Mouse (Mus musculus) midbrain, embryonic 12.5 days (tissue): ENCODE data around the gene Trappc2. TPM values are rescaled to one million over a fixed set of nuclear protein-coding genes. Genes with fewer than 3 reads are reported as not detected.
A peak's percentile ranks its signal among the peaks of the same experiment; 100 is the strongest.

ENCODE experiments used
- ATAC-seq: fragments of 200-750 bp; cut with Nextera tagmentation; 2 replicates; pipeline ENCODE4 v1.8.0; 2017; ENCODE audit warnings: low read depth, moderate TSS enrichment, moderate library complexity; ENCODE audit not compliant: low FRiP score
- H3K27ac ChIP-seq: fragments of 300-500 bp; sonication (generic); replicated peaks from 2 replicates; pipeline ENCODE4 v1.5.1; 2016; ENCODE audit warnings: mild to moderate bottlenecking
- H3K27me3 ChIP-seq: fragments of 300-500 bp; sonication (generic); 2 replicates; pipeline ENCODE4 v1.6.1; 2016; ENCODE audit warnings: mild to moderate bottlenecking
- H3K36me3 ChIP-seq: fragments of 300-500 bp; sonication (generic); 2 replicates; pipeline ENCODE4 v1.6.1; 2016
- H3K4me1 ChIP-seq: fragments of 300-500 bp; sonication (generic); 2 replicates; pipeline ENCODE4 v1.6.1; 2016
- H3K4me2 ChIP-seq: fragments of 300-500 bp; sonication (generic); replicated peaks from 2 replicates; pipeline ENCODE4 v1.6.1; 2016; ENCODE audit warnings: mild to moderate bottlenecking, moderate library complexity
- H3K4me3 ChIP-seq: fragments of 300-500 bp; sonication (generic); 2 replicates; pipeline ENCODE4 v1.5.1; 2016; ENCODE audit warnings: mild to moderate bottlenecking
- H3K9ac ChIP-seq: fragments of 300-500 bp; sonication (generic); replicated peaks from 2 replicates; pipeline ENCODE4 v1.6.1; 2016; ENCODE audit warnings: mild to moderate bottlenecking, moderate library complexity
- H3K9me3 ChIP-seq: fragments of 300-500 bp; sonication (generic); 2 replicates; pipeline ENCODE4 v1.6.1; 2016; ENCODE audit warnings: mild to moderate bottlenecking
- WGBS: fragments of 180-500 bp; shearing (Covaris S2); methylation state at CpG from one replicate; pipeline ENCODE4 v1.1.7; 2016; 5-methylcytosine and 5-hydroxymethylcytosine counted together
- polyA plus RNA-seq: library from polyadenylated mRNA; unstranded; fragments of >200 nt; fragmentation: Nextera tagmentation; extraction: Ambion mirVana; gene quantifications from 2 replicates; pipeline ENCODE4 v1.2.1, GENCODE M21; 2016

Trappc2 gene
- polyA plus RNA-seq, result 56.5 and 56.8 TPM in 2 replicates

- WGBS, result 15% methylated on average over 29 of the region's 36 CpGs
- H3K9me3 ChIP-seq, result no peaks in the 10 kb centered on the region
- H3K27ac ChIP-seq, result peak within 1 kb of the TSS; percentile 86
- peak within 1 kb of the TSS; percentile 60 for H3K4me2 ChIP-seq
- H3K36me3 ChIP-seq, result no peaks in the 10 kb centered on the region
- 0 out of 2 replicates have a peak, but pooled peaks cover 3% of the 10 kb centered on the region for H3K4me1 ChIP-seq
- H3K27me3 ChIP-seq, result peaks cover 44% of the 10 kb centered on the region
- H3K9ac ChIP-seq, result peak within 1 kb of the TSS; percentile 71
- peak within 1 kb of the TSS; percentile 57 for H3K4me3 ChIP-seq
- ATAC-seq, result 0 out of 2 replicates have a peak, but pooled peaks have one; percentile 3
Observed at GRCm38 (mm10) chrX:166440036-166440615, at the start of gene Trappc2. TSS of gene Trappc2 (plus strand) at chrX:166440574.

DNA sequence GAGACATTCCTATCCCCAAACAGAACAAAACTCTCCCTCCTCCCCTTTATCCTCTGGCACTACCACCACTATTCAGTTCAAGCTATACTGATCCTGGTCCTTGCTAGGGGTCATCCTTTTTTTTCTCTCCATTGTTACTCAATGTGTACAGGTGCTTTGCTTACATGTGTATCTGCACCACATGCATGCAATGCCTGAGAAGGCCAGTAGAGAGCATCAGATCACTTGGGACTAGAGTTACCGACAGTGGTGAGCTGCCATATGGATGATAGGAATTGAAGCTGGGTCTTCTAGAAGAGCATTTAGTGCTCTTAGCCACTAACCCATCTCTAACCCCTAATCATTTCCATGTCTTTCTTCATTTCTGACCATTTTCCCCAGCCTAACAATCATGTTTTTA is 46.6 kb upstream of the Trappc2 start:
- Histone ChIP-seq H3K36me3 (no peaks in the 10 kb centered on the region), H3K9ac (no peak overlapping the region), H3K27ac (no peak overlapping the region), H3K27me3 (peaks cover 15% of the 10 kb centered on the region), H3K4me1 (no peaks in the 10 kb centered on the region), H3K4me2 (no peak overlapping the region), H3K9me3 (no peaks in the 10 kb centered on the region), H3K4me3 (no peak overlapping the region)
- ATAC-seq, result no peak
- 89% methylated on average over 1 of the region's 1 CpGs for WGBS

DNA sequence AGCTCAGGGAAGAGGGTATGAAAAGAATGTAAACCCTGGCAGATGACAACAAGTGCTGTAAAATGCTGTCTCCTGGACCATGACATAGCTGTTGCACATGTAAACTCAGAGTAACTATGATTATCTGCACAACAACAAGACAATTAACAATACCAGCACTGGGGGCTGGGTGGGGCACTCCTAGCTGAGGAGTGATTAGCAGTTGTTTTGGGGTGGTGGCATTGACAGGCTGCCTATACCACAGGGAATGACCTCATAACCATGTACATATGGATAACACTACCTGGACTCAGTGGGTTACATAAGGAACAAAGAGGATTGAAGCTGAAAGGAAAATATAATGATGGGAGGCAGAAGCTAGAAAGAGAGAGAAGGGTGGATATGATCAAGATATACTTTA is 32.5 kb upstream of the Trappc2 start:
- Histone ChIP-seq H3K27me3 (peaks cover 30% of the 10 kb centered on the region), H3K9ac (no peak overlapping the region), H3K9me3 (no peaks in the 10 kb centered on the region), H3K4me3 (no peak overlapping the region), H3K27ac (no peak overlapping the region), H3K4me1 (no peaks in the 10 kb centered on the region), H3K4me2 (no peak overlapping the region), H3K36me3 (peaks cover 18% of the 10 kb centered on the region)
- ATAC-seq, result no peak

GRCm38 (mm10) chrX:166416196-166416595 is 24.2 kb upstream of the Trappc2 start:
- no peaks in the 10 kb centered on the region for H3K9me3 ChIP-seq
- no peak overlapping the region for H3K27ac ChIP-seq
- no peaks in the 10 kb centered on the region; the same call in 1 of the 2 replicates for H3K27me3 ChIP-seq
- 87% methylated on average over 6 of the region's 6 CpGs for whole genome bisulfite sequencing
- no peak overlapping the region for H3K4me3 ChIP-seq
- H3K9ac ChIP-seq, result no peak overlapping the region
- no peak for ATAC-seq
- H3K36me3 ChIP-seq, result no peaks in the 10 kb centered on the region
- H3K4me2 ChIP-seq, result no peak overlapping the region
- no peaks in the 10 kb centered on the region for H3K4me1 ChIP-seq

GRCm38 (mm10) chrX:166434812-166435211 is 5.6 kb upstream of the Trappc2 start:
- Histone ChIP-seq H3K9me3 (no peaks in the 10 kb centered on the region), H3K9ac (no peak overlapping the region), H3K4me3 (no peak overlapping the region), H3K27me3 (peaks cover 8% of the 10 kb centered on the region; the same call in 1 of the 2 replicates), H3K36me3 (no peaks in the 10 kb centered on the region), H3K27ac (no peak overlapping the region), H3K4me2 (no peak overlapping the region), H3K4me1 (0 out of 2 replicates have a peak, but pooled peaks cover 3% of the 10 kb centered on the region)
- no peak for ATAC-seq
- WGBS, result 84% methylated on average over 2 of the region's 2 CpGs

DNA sequence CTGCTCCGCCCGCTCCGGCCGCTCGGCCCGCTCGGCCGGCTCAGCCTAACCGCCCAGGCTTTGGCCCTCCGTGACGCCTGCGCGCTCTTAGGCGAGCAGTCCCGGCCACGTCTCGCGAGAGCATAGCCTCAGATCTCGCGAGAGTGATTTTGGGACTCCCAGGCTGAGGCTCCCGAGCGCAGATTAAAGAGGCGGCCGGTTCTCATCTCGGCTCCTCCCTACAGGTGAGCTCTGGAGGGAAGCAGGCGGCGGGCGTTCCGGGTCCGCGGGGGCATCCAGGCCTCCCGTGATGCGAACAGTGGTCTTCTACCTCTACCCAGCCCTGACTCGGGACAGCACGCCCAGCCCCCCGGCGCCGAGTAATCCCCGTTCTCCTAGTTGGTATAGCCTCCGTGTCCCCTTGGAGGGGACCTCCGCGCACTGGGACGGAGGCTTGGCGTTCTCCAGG is 266 bp downstream of the Trappc2 start, which contains the start of gene Ofd1:
TSS of gene Ofd1 (minus strand) at position 89 of the 448 bp plus-strand sequence.
- 21% methylated on average over 44 of the region's 44 CpGs for WGBS
- H3K9ac ChIP-seq, result peak within 1 kb of the TSS; percentile 71
- H3K27ac ChIP-seq, result peak within 1 kb of the TSS; percentile 86
- H3K27me3 ChIP-seq, result peaks cover 49% of the 10 kb centered on the region
- H3K36me3 ChIP-seq, result no peaks in the 10 kb centered on the region
- H3K4me2 ChIP-seq, result peak within 1 kb of the TSS; percentile 60
- peak; percentile 99 for ATAC-seq
- H3K9me3 ChIP-seq, result no peaks in the 10 kb centered on the region
- 0 out of 2 replicates have a peak, but pooled peaks cover 3% of the 10 kb centered on the region for H3K4me1 ChIP-seq
- peak within 1 kb of the TSS; percentile 57 for H3K4me3 ChIP-seq

DNA sequence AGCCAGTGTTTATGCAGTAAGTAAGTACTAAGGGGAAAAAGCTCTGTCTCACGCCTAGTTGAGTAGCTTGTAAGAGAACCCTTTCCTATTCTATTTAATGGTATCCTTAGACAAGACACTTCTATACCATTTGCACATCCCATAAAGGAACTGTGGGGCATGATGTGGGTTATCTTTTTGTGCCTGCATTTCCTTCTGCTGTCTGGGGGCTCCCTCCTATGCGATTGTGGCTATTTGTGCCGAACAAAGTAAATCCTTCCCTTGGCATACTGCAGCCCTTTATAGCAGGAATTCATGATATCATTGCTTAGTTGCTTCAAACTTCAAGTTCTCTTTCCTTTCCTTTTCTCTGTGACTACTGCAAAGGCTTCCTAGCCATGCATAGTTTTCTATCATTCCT is 4.2 kb downstream of the Trappc2 start:
- Histone ChIP-seq H3K4me1 (0 out of 2 replicates have a peak, but pooled peaks cover 1% of the 10 kb centered on the region), H3K27me3 (peaks cover 55% of the 10 kb centered on the region), H3K4me2 (no peak overlapping the region), H3K36me3 (no peaks in the 10 kb centered on the region), H3K9ac (no peak overlapping the region), H3K27ac (no peak overlapping the region), H3K4me3 (no peak overlapping the region), H3K9me3 (no peaks in the 10 kb centered on the region)
- WGBS, result 83% methylated on average over 3 of the region's 3 CpGs
- no peak for ATAC-seq

DNA sequence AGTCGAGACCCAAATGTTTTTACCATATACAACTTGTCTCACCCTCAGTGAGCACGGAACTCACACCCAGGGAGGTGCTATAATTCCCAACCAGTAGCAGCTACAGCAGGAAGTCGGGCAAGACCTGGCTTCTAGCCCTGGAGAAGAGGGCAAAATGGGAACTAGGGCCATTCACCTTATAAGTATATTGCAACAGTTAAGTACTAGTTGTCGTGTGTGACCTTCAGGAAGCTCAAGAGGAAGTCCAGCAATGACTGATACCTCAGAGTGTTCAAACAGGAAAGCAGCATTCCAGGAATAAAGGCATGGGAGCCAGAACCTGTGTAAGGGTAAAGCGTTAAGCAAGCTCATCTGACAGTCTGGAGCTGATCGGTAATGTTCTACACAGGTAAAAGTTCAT is 13.2 kb downstream of the Trappc2 start:
- Histone ChIP-seq H3K36me3 (no peaks in the 10 kb centered on the region), H3K4me3 (no peak overlapping the region), H3K27me3 (no peaks in the 10 kb centered on the region; the same call in none of the 2 replicates), H3K4me2 (no peak overlapping the region), H3K9ac (no peak overlapping the region), H3K27ac (no peak overlapping the region), H3K9me3 (no peaks in the 10 kb centered on the region), H3K4me1 (no peaks in the 10 kb centered on the region)
- WGBS, result 84% methylated on average over 6 of the region's 6 CpGs
- ATAC-seq, result no peak

- ATAC-seq, result no peak
- Histone ChIP-seq H3K4me1 (no peaks in the 10 kb centered on the region), H3K4me3 (no peak overlapping the region), H3K4me2 (no peak overlapping the region), H3K9me3 (no peaks in the 10 kb centered on the region), H3K27ac (no peak overlapping the region), H3K36me3 (no peaks in the 10 kb centered on the region), H3K9ac (no peak overlapping the region), H3K27me3 (no peaks in the 10 kb centered on the region; the same call in 1 of the 2 replicates)
- WGBS, result 77% methylated on average over 3 of the region's 3 CpGs
Observed at GRCm38 (mm10) chrX:166454331-166454730, 14.0 kb downstream of the Trappc2 start.

- H3K9ac ChIP-seq, result no peak overlapping the region
- no peak overlapping the region for H3K4me2 ChIP-seq
- no peaks in the 10 kb centered on the region for H3K9me3 ChIP-seq
- H3K27me3 ChIP-seq, result no peaks in the 10 kb centered on the region; the same call in 1 of the 2 replicates
- no peak for ATAC-seq
- no peaks in the 10 kb centered on the region for H3K4me1 ChIP-seq
- no peak overlapping the region for H3K4me3 ChIP-seq
- H3K36me3 ChIP-seq, result no peaks in the 10 kb centered on the region
- 88% methylated on average over 1 of the region's 1 CpGs for WGBS
- no peak overlapping the region for H3K27ac ChIP-seq
Observed at GRCm38 (mm10) chrX:166455525-166455924, 15.2 kb downstream of the Trappc2 start.

GRCm38 (mm10) chrX:166468321-166468720 is 27.9 kb downstream of the Trappc2 start:
- Histone ChIP-seq H3K9ac (no peak overlapping the region), H3K27ac (no peak overlapping the region), H3K36me3 (no peaks in the 10 kb centered on the region), H3K4me3 (no peak overlapping the region), H3K4me2 (no peak overlapping the region), H3K9me3 (no peaks in the 10 kb centered on the region), H3K27me3 (peaks cover 12% of the 10 kb centered on the region; the same call in 1 of the 2 replicates), H3K4me1 (no peaks in the 10 kb centered on the region)
- no peak for ATAC-seq
- 94% methylated on average over 7 of the region's 7 CpGs for whole genome bisulfite sequencing

- Histone ChIP-seq H3K36me3 (no peaks in the 10 kb centered on the region), H3K27me3 (peaks cover 23% of the 10 kb centered on the region; the same call in 1 of the 2 replicates), H3K4me3 (no peak overlapping the region), H3K9ac (no peak overlapping the region), H3K27ac (no peak overlapping the region), H3K4me1 (0 out of 2 replicates have a peak, but pooled peaks cover 2% of the 10 kb centered on the region), H3K9me3 (no peaks in the 10 kb centered on the region), H3K4me2 (no peak overlapping the region)
- no peak for ATAC-seq
- WGBS, result 86% methylated on average over 6 of the region's 6 CpGs
Observed at GRCm38 (mm10) chrX:166472612-166473011, 32.2 kb downstream of the Trappc2 start.
